Mouse (Mus musculus): Measurements from ENCODE around the gene Atg10. TPM values are rescaled to one million over a fixed set of nuclear protein-coding genes. Genes with fewer than 3 reads are reported as not detected.

Gene Atg10
- polyA plus RNA-seq, 1 experiment from 2014 or later = 19.9 TPM

- Histone ChIP-seq H3K9me3 (replicated peaks; ENCODE audit: low read length) (no peaks in the 10 kb centered on the region), H3K4me2 (ENCODE audit: low read length) (no peak overlapping the region), H3K36me3 (ENCODE audit: insufficient read depth, low read length) (no peaks in the 10 kb centered on the region), H3K4me3 (replicated peaks; ENCODE audit: low read depth, low read length) (no peak overlapping the region), H3K9ac (ENCODE audit: low read depth, low read length) (no peak overlapping the region), H3K27me3 (ENCODE audit: insufficient read depth, low read length) (no peaks in the 10 kb centered on the region), H3K4me1 (replicated peaks; ENCODE audit: insufficient read depth, low read length) (no peaks in the 10 kb centered on the region), H3K27ac (no peak overlapping the region)
- DNase-seq (ENCODE audit: low spot score) = no peak
- no peak for TF ChIP-seq CTCF (IDR thresholded peaks at IDR 0.05; ENCODE audit: low read depth)
- ATAC-seq (replicated peaks; ENCODE audit: low FRiP score, low read depth) = no peak
- 44% methylated on average over 5 of the region's 5 CpGs for WGBS
These were observed 61.3 kb downstream of the Atg10 start for GRCm38 (mm10) chr13:91162452-91162851.

GRCm38 (mm10) chr13:91160616-91161015 lies 63.2 kb downstream of the Atg10 start:
- no peak for TF ChIP-seq CTCF (IDR thresholded peaks at IDR 0.05; ENCODE audit: low read depth)
- Histone ChIP-seq H3K9me3 (replicated peaks; ENCODE audit: low read length) (no peaks in the 10 kb centered on the region), H3K4me3 (replicated peaks; ENCODE audit: low read depth, low read length) (no peak overlapping the region), H3K4me2 (ENCODE audit: low read length) (no peak overlapping the region), H3K4me1 (replicated peaks; ENCODE audit: insufficient read depth, low read length) (no peaks in the 10 kb centered on the region), H3K36me3 (ENCODE audit: insufficient read depth, low read length) (no peaks in the 10 kb centered on the region), H3K27me3 (ENCODE audit: insufficient read depth, low read length) (no peaks in the 10 kb centered on the region), H3K9ac (ENCODE audit: low read depth, low read length) (no peak overlapping the region), H3K27ac (no peak overlapping the region)
- DNase-seq (ENCODE audit: low spot score) (no peak), ATAC-seq (replicated peaks; ENCODE audit: low FRiP score, low read depth) (no peak)
- 82% methylated on average over 3 of the region's 3 CpGs for WGBS

- Histone ChIP-seq H3K9me3 (replicated peaks; ENCODE audit: low read length) (no peaks in the 10 kb centered on the region), H3K36me3 (ENCODE audit: insufficient read depth, low read length) (no peaks in the 10 kb centered on the region), H3K4me2 (ENCODE audit: low read length) (no peak overlapping the region), H3K4me1 (replicated peaks; ENCODE audit: insufficient read depth, low read length) (no peaks in the 10 kb centered on the region), H3K9ac (ENCODE audit: low read depth, low read length) (no peak overlapping the region), H3K27me3 (ENCODE audit: insufficient read depth, low read length) (no peaks in the 10 kb centered on the region), H3K27ac (no peak overlapping the region), H3K4me3 (replicated peaks; ENCODE audit: low read depth, low read length) (no peak overlapping the region)
- no peak for DNase-seq (ENCODE audit: low spot score)
- no peak for TF ChIP-seq CTCF (IDR thresholded peaks at IDR 0.05; ENCODE audit: low read depth)
- no peak for ATAC-seq (replicated peaks; ENCODE audit: low FRiP score, low read depth)
- 46% methylated on average over 2 of the region's 2 CpGs for WGBS
These were observed 63.9 kb downstream of the Atg10 start for GRCm38 (mm10) chr13:91159881-91160280.

GRCm38 (mm10) chr13:91157941-91158340 lies 65.8 kb downstream of the Atg10 start:
- no peaks in the 10 kb centered on the region for H3K9me3 ChIP-seq (replicated peaks; ENCODE audit: low read length)
- H3K4me2 ChIP-seq (ENCODE audit: low read length) = no peak overlapping the region
- DNase-seq (ENCODE audit: low spot score) (no peak), ATAC-seq (replicated peaks; ENCODE audit: low FRiP score, low read depth) (no peak)
- 93% methylated on average over 4 of the region's 4 CpGs for WGBS
- no peaks in the 10 kb centered on the region for H3K36me3 ChIP-seq (ENCODE audit: insufficient read depth, low read length)
- TF ChIP-seq CTCF (IDR thresholded peaks at IDR 0.05; ENCODE audit: low read depth) = no peak
- H3K4me1 ChIP-seq (replicated peaks; ENCODE audit: insufficient read depth, low read length) = no peaks in the 10 kb centered on the region
- no peaks in the 10 kb centered on the region for H3K27me3 ChIP-seq (ENCODE audit: insufficient read depth, low read length)
- H3K27ac ChIP-seq = no peak overlapping the region
- H3K4me3 ChIP-seq (replicated peaks; ENCODE audit: low read depth, low read length) = no peak overlapping the region
- H3K9ac ChIP-seq (ENCODE audit: low read depth, low read length) = no peak overlapping the region

- Histone ChIP-seq H3K4me1 (replicated peaks; ENCODE audit: insufficient read depth, low read length) (no peaks in the 10 kb centered on the region), H3K36me3 (ENCODE audit: insufficient read depth, low read length) (no peaks in the 10 kb centered on the region), H3K4me3 (replicated peaks; ENCODE audit: low read depth, low read length) (no peak overlapping the region), H3K27ac (no peak overlapping the region), H3K9ac (ENCODE audit: low read depth, low read length) (no peak overlapping the region), H3K9me3 (replicated peaks; ENCODE audit: low read length) (no peaks in the 10 kb centered on the region), H3K27me3 (ENCODE audit: insufficient read depth, low read length) (no peaks in the 10 kb centered on the region), H3K4me2 (ENCODE audit: low read length) (no peak overlapping the region)
- ATAC-seq (replicated peaks; ENCODE audit: low FRiP score, low read depth) (no peak), DNase-seq (ENCODE audit: low spot score) (no peak)
- no peak for TF ChIP-seq CTCF (IDR thresholded peaks at IDR 0.05; ENCODE audit: low read depth)
These were observed 66.3 kb downstream of the Atg10 start for GRCm38 (mm10) chr13:91157429-91157828.

- Histone ChIP-seq H3K27me3 (ENCODE audit: insufficient read depth, low read length) (no peaks in the 10 kb centered on the region), H3K36me3 (ENCODE audit: insufficient read depth, low read length) (no peaks in the 10 kb centered on the region), H3K4me1 (replicated peaks; ENCODE audit: insufficient read depth, low read length) (no peaks in the 10 kb centered on the region), H3K4me3 (replicated peaks; ENCODE audit: low read depth, low read length) (no peak overlapping the region), H3K9ac (ENCODE audit: low read depth, low read length) (no peak overlapping the region), H3K9me3 (replicated peaks; ENCODE audit: low read length) (no peaks in the 10 kb centered on the region), H3K4me2 (ENCODE audit: low read length) (no peak overlapping the region), H3K27ac (no peak overlapping the region)
- DNase-seq (ENCODE audit: low spot score) (no peak), ATAC-seq (replicated peaks; ENCODE audit: low FRiP score, low read depth) (no peak)
- TF ChIP-seq CTCF (IDR thresholded peaks at IDR 0.05; ENCODE audit: low read depth) = no peak
- 92% methylated on average over 2 of the region's 2 CpGs for WGBS
These were observed 66.8 kb downstream of the Atg10 start for GRCm38 (mm10) chr13:91156949-91157348.

GRCm38 (mm10) chr13:91156308-91156707 lies 67.5 kb downstream of the Atg10 start:
- H3K9ac ChIP-seq (ENCODE audit: low read depth, low read length) = no peak overlapping the region
- TF ChIP-seq CTCF (IDR thresholded peaks at IDR 0.05; ENCODE audit: low read depth) = no peak
- ATAC-seq (replicated peaks; ENCODE audit: low FRiP score, low read depth) (no peak), DNase-seq (ENCODE audit: low spot score) (no peak)
- H3K4me2 ChIP-seq (ENCODE audit: low read length) = no peak overlapping the region
- no peaks in the 10 kb centered on the region for H3K4me1 ChIP-seq (replicated peaks; ENCODE audit: insufficient read depth, low read length)
- no peaks in the 10 kb centered on the region for H3K9me3 ChIP-seq (replicated peaks; ENCODE audit: low read length)
- H3K27ac ChIP-seq = no peak overlapping the region
- no peak overlapping the region for H3K4me3 ChIP-seq (replicated peaks; ENCODE audit: low read depth, low read length)
- H3K27me3 ChIP-seq (ENCODE audit: insufficient read depth, low read length) = no peaks in the 10 kb centered on the region
- 84% methylated on average over 5 of the region's 5 CpGs for WGBS
- no peaks in the 10 kb centered on the region for H3K36me3 ChIP-seq (ENCODE audit: insufficient read depth, low read length)
